Mouse (Mus musculus): ENCODE results near the gene Dag1. TPM values are rescaled to one million over a fixed set of nuclear protein-coding genes. Genes with fewer than 3 reads are reported as not detected.

The Dag1 gene
- total and polyA plus RNA-seq, 3 experiments = 6.1 to 21.9 (median 13.5) TPM

- no peaks in the 10 kb centered on the region for H3K36me3 ChIP-seq (replicated peaks)
- no peak overlapping the region for H3K4me3 ChIP-seq (ENCODE audit: low read depth, low read length)
- no peak for TF ChIP-seq GATA1 (IDR thresholded peaks at IDR 0.05; ENCODE audit: borderline replicate concordance, low read length)
- no peak for TF ChIP-seq GATA2 (IDR thresholded peaks at IDR 0.05; ENCODE audit: borderline replicate concordance, low read depth, low read length)
- TF ChIP-seq TAL1 (conservative IDR thresholded peaks at IDR 0.05; ENCODE audit: low read depth, low read length) = no peak
- no peak for TF ChIP-seq CTCF (IDR thresholded peaks at IDR 0.05; ENCODE audit: low read depth, low read length)
- no peak for TF ChIP-seq POLR2AphosphoS5 (IDR thresholded peaks at IDR 0.05; ENCODE audit: insufficient replicate concordance, low read depth, low read length)
- DNase-seq (ENCODE audit: low spot score) = no peak
- H3K27me3 ChIP-seq (ENCODE audit: insufficient read depth, low read length) = peaks cover 57% of the 10 kb centered on the region
- no peak for ATAC-seq (ENCODE audit: extremely low read depth, insufficient number of reproducible peaks, low FRiP score, poor library complexity, severe bottlenecking)
- no peaks in the 10 kb centered on the region for H3K4me1 ChIP-seq (ENCODE audit: insufficient read depth, low read depth, low read length)
- H3K9me3 ChIP-seq (replicated peaks) = no peaks in the 10 kb centered on the region
Measured at GRCm38 (mm10) chr9:108187616-108188015, 76.1 kb downstream of the Dag1 start.

GRCm38 (mm10) chr9:108185786-108186185 is 78.0 kb downstream of the Dag1 start:
- Histone ChIP-seq H3K27me3 (ENCODE audit: insufficient read depth, low read length) (peaks cover 49% of the 10 kb centered on the region), H3K4me1 (ENCODE audit: insufficient read depth, low read depth, low read length) (no peaks in the 10 kb centered on the region), H3K4me3 (ENCODE audit: low read depth, low read length) (no peak overlapping the region), H3K36me3 (replicated peaks) (no peaks in the 10 kb centered on the region), H3K9me3 (replicated peaks) (no peaks in the 10 kb centered on the region)
- ATAC-seq (ENCODE audit: extremely low read depth, insufficient number of reproducible peaks, low FRiP score, poor library complexity, severe bottlenecking) (no peak), DNase-seq (ENCODE audit: low spot score) (no peak)
- no peak for TF ChIP-seq GATA2 (IDR thresholded peaks at IDR 0.05; ENCODE audit: borderline replicate concordance, low read depth, low read length)
- TF ChIP-seq GATA1 (IDR thresholded peaks at IDR 0.05; ENCODE audit: borderline replicate concordance, low read length) = no peak
- TF ChIP-seq CTCF (IDR thresholded peaks at IDR 0.05; ENCODE audit: low read depth, low read length) = no peak
- TF ChIP-seq POLR2AphosphoS5 (IDR thresholded peaks at IDR 0.05; ENCODE audit: insufficient replicate concordance, low read depth, low read length) = no peak
- TF ChIP-seq TAL1 (conservative IDR thresholded peaks at IDR 0.05; ENCODE audit: low read depth, low read length) = no peak

DNA sequence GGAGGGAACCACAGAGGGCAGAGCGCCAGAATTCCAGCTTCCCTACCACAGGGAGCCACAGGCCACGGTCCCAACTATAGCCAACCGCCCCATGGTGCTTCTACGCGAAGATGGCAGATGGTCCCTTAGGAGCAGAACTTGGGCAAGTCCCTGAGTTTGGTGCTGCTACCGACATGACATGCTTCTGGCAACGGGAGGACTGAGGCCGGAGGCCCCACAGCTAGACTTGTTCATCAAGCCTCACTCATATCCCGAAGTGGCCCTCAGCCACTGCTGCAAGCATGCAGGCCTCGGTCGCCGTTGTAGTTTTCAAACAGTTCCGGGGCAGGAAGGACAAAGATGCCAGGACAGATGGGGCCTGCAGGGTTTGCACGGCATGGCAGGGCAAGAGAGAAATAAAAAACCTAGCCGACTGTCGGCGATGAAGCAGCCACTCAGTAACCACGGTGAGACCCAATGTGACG is 80.2 kb downstream of the Dag1 start:
- DNase-seq (ENCODE audit: low spot score) (no peak), ATAC-seq (ENCODE audit: extremely low read depth, insufficient number of reproducible peaks, low FRiP score, poor library complexity, severe bottlenecking) (no peak)
- Histone ChIP-seq H3K9me3 (replicated peaks) (no peaks in the 10 kb centered on the region), H3K4me1 (ENCODE audit: insufficient read depth, low read depth, low read length) (no peaks in the 10 kb centered on the region), H3K36me3 (replicated peaks) (no peaks in the 10 kb centered on the region), H3K4me3 (ENCODE audit: low read depth, low read length) (no peak overlapping the region), H3K27me3 (ENCODE audit: insufficient read depth, low read length) (peaks cover 60% of the 10 kb centered on the region)
- TF ChIP-seq POLR2AphosphoS5 (IDR thresholded peaks at IDR 0.05; ENCODE audit: insufficient replicate concordance, low read depth, low read length) = no peak
- no peak for TF ChIP-seq CTCF (IDR thresholded peaks at IDR 0.05; ENCODE audit: low read depth, low read length)
- TF ChIP-seq TAL1 (conservative IDR thresholded peaks at IDR 0.05; ENCODE audit: low read depth, low read length) = no peak
- no peak for TF ChIP-seq GATA1 (IDR thresholded peaks at IDR 0.05; ENCODE audit: borderline replicate concordance, low read length)
- TF ChIP-seq GATA2 (IDR thresholded peaks at IDR 0.05; ENCODE audit: borderline replicate concordance, low read depth, low read length) = no peak

DNA sequence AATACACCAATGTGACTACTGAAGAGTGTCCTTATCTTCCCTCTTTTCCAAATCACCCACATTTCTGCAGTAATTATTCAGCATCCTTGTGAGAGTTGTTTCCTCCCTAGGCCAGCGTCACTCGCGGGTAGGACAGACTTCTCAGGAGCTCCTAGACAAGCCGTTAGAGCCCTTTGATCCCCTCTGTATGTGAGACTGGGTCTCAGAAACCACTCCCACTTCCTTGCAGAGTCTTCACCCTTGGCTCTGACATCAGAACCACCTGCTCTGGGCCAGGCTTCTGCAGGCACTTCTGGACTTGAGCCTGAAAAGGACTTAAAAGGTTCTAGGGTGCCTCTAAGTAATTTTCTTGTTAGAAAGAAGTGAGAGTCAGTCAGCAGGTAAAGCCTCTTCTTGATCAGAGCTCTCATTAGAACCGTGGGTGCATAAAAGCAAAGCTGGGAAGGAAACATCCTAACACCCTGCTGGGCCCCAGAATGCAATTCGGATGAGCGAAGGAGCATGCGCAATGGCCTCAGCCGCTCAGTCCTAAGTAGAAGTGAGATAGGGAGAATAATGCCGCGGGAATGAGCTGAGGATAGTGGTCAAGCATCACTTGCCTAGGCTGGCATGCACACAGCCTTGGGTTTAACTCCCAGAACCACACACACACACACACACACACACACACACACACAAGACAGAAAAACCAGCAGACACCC is 80.8 kb downstream of the Dag1 start:
- H3K27me3 ChIP-seq (ENCODE audit: insufficient read depth, low read length) = peaks cover 60% of the 10 kb centered on the region
- ATAC-seq (ENCODE audit: extremely low read depth, insufficient number of reproducible peaks, low FRiP score, poor library complexity, severe bottlenecking) = no peak
- H3K4me3 ChIP-seq (ENCODE audit: low read depth, low read length) = no peak overlapping the region
- no peaks in the 10 kb centered on the region for H3K9me3 ChIP-seq (replicated peaks)
- TF ChIP-seq POLR2AphosphoS5 (IDR thresholded peaks at IDR 0.05; ENCODE audit: insufficient replicate concordance, low read depth, low read length) (no peak), GATA2 (IDR thresholded peaks at IDR 0.05; ENCODE audit: borderline replicate concordance, low read depth, low read length) (no peak), TAL1 (conservative IDR thresholded peaks at IDR 0.05; ENCODE audit: low read depth, low read length) (no peak), GATA1 (IDR thresholded peaks at IDR 0.05; ENCODE audit: borderline replicate concordance, low read length) (no peak), CTCF (IDR thresholded peaks at IDR 0.05; ENCODE audit: low read depth, low read length) (no peak)
- no peaks in the 10 kb centered on the region for H3K4me1 ChIP-seq (ENCODE audit: insufficient read depth, low read depth, low read length)
- no peaks in the 10 kb centered on the region for H3K36me3 ChIP-seq (replicated peaks)
- no peak for DNase-seq (ENCODE audit: low spot score)

DNA sequence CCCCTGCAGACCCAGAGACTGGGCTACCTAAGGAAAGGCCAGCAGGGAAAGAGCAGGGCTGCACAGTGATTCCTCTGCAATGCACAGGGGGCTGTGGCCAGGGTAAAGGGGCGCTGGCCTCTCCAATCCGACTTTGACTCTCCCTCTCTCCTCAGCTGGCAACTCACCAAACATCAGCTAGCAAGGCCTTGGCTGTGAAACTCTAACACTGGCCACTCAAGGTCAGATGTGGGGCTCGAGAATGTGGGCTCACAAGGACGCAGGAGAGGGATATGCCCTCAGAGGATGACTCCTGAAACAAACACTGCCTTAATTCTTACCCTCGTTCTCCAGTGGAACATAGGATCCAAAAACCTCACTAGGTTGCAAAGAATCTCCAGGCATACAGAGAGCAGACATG is 85.4 kb downstream of the Dag1 start:
- H3K4me3 ChIP-seq (ENCODE audit: low read depth, low read length) = no peak overlapping the region
- H3K4me1 ChIP-seq (ENCODE audit: insufficient read depth, low read depth, low read length) = no peaks in the 10 kb centered on the region
- TF ChIP-seq POLR2AphosphoS5 (IDR thresholded peaks at IDR 0.05; ENCODE audit: insufficient replicate concordance, low read depth, low read length) (no peak), TAL1 (conservative IDR thresholded peaks at IDR 0.05; ENCODE audit: low read depth, low read length) (no peak), GATA2 (IDR thresholded peaks at IDR 0.05; ENCODE audit: borderline replicate concordance, low read depth, low read length) (no peak), CTCF (IDR thresholded peaks at IDR 0.05; ENCODE audit: low read depth, low read length) (no peak), GATA1 (IDR thresholded peaks at IDR 0.05; ENCODE audit: borderline replicate concordance, low read length) (no peak)
- peaks cover 69% of the 10 kb centered on the region for H3K27me3 ChIP-seq (ENCODE audit: insufficient read depth, low read length)
- ATAC-seq (ENCODE audit: extremely low read depth, insufficient number of reproducible peaks, low FRiP score, poor library complexity, severe bottlenecking) (no peak), DNase-seq (ENCODE audit: low spot score) (no peak)
- H3K36me3 ChIP-seq (replicated peaks) = no peaks in the 10 kb centered on the region
- H3K9me3 ChIP-seq (replicated peaks) = no peaks in the 10 kb centered on the region

- Histone ChIP-seq H3K27me3 (ENCODE audit: insufficient read depth, low read length) (peaks cover 70% of the 10 kb centered on the region), H3K4me3 (ENCODE audit: low read depth, low read length) (no peak overlapping the region), H3K4me1 (ENCODE audit: insufficient read depth, low read depth, low read length) (no peaks in the 10 kb centered on the region), H3K9me3 (replicated peaks) (no peaks in the 10 kb centered on the region), H3K36me3 (replicated peaks) (no peaks in the 10 kb centered on the region)
- TF ChIP-seq TAL1 (conservative IDR thresholded peaks at IDR 0.05; ENCODE audit: low read depth, low read length) (no peak), GATA1 (IDR thresholded peaks at IDR 0.05; ENCODE audit: borderline replicate concordance, low read length) (no peak), POLR2AphosphoS5 (IDR thresholded peaks at IDR 0.05; ENCODE audit: insufficient replicate concordance, low read depth, low read length) (no peak), GATA2 (IDR thresholded peaks at IDR 0.05; ENCODE audit: borderline replicate concordance, low read depth, low read length) (no peak), CTCF (IDR thresholded peaks at IDR 0.05; ENCODE audit: low read depth, low read length) (no peak)
- DNase-seq (ENCODE audit: low spot score) (no peak), ATAC-seq (ENCODE audit: extremely low read depth, insufficient number of reproducible peaks, low FRiP score, poor library complexity, severe bottlenecking) (no peak)
Measured at GRCm38 (mm10) chr9:108175116-108175838, 88.5 kb downstream of the Dag1 start.
